Mouse (Mus musculus) embryonic facial prominence, embryonic 10.5 days (tissue): Measurements from ENCODE around the gene Olfr766-ps1. TPM values are rescaled to one million over a fixed set of nuclear protein-coding genes. Genes with fewer than 3 reads are reported as not detected.

Experiments used
- polyA plus RNA-seq: library from polyadenylated mRNA; unstranded; fragments of >200 nt; fragmentation: Nextera tagmentation; extraction: Ambion mirVana; gene quantifications from 2 replicates; pipeline ENCODE4 v1.2.1, GENCODE M21; 2016

Gene Olfr766-ps1
- polyA plus RNA-seq, 1 experiment from 2014 or later = not detected

Other genes starting within 250 kb of the Olfr766-ps1 start
- gene Ormdl2, start 247.3 kb downstream of the Olfr766-ps1 start, polyA plus RNA-seq = 63.7 and 66.4 TPM in 2 replicates
- gene Gdf11, start 177.3 kb downstream of the Olfr766-ps1 start, polyA plus RNA-seq = 11.8 and 12.0 TPM in 2 replicates
- 274 and 319 TPM in 2 replicates for gene Cd63, start 168.0 kb downstream of the Olfr766-ps1 start, polyA plus RNA-seq
- gene Rdh5, start 146.1 kb downstream of the Olfr766-ps1 start, polyA plus RNA-seq = 11.2 and 11.9 TPM in 2 replicates
- 185 and 186 TPM in 2 replicates for gene Bloc1s1, start 144.9 kb downstream of the Olfr766-ps1 start, polyA plus RNA-seq
- 1.8 and 2.7 TPM in 2 replicates for gene Itga7, start 135.2 kb downstream of the Olfr766-ps1 start, polyA plus RNA-seq
- not detected in 2 replicates for gene Mettl7b, start 108.0 kb downstream of the Olfr766-ps1 start, polyA plus RNA-seq
- not detected in 2 replicates for gene Olfr9, start 79.5 kb downstream of the Olfr766-ps1 start, polyA plus RNA-seq
- gene Olfr763, start 58.2 kb downstream of the Olfr766-ps1 start, polyA plus RNA-seq = not detected in 2 replicates
- not detected in 2 replicates for gene Olfr764-ps1, start 29.1 kb downstream of the Olfr766-ps1 start, polyA plus RNA-seq
- gene Olfr765, start 19.0 kb downstream of the Olfr766-ps1 start, polyA plus RNA-seq = not detected in 2 replicates
- not detected in 2 replicates for gene Olfr767, start 13.9 kb upstream of the Olfr766-ps1 start, polyA plus RNA-seq
- gene Olfr768, start 30.4 kb upstream of the Olfr766-ps1 start, polyA plus RNA-seq = not detected in 2 replicates
- not detected in 2 replicates for gene Olfr769, start 48.9 kb upstream of the Olfr766-ps1 start, polyA plus RNA-seq
- gene Olfr770, start 70.0 kb upstream of the Olfr766-ps1 start, polyA plus RNA-seq = not detected in 2 replicates
- gene Olfr771, start 95.8 kb upstream of the Olfr766-ps1 start, polyA plus RNA-seq = not detected in 2 replicates
- gene Olfr772, start 108.9 kb upstream of the Olfr766-ps1 start, polyA plus RNA-seq = not detected in 2 replicates
- gene Olfr773, start 118.4 kb upstream of the Olfr766-ps1 start, polyA plus RNA-seq = not detected in 2 replicates
- gene Olfr774, start 167.2 kb upstream of the Olfr766-ps1 start, polyA plus RNA-seq = not detected in 2 replicates
- not detected in 2 replicates for gene Olfr775, start 179.4 kb upstream of the Olfr766-ps1 start, polyA plus RNA-seq
- gene Olfr776, start 190.2 kb upstream of the Olfr766-ps1 start, polyA plus RNA-seq = not detected in 2 replicates
- not detected in 2 replicates for gene Olfr777, start 202.5 kb upstream of the Olfr766-ps1 start, polyA plus RNA-seq
- gene Olfr780, start 249.1 kb upstream of the Olfr766-ps1 start, polyA plus RNA-seq = not detected in 2 replicates